34 mouse cellular contexts compared by ENCODE assay signal in the genomic region with DNA sequence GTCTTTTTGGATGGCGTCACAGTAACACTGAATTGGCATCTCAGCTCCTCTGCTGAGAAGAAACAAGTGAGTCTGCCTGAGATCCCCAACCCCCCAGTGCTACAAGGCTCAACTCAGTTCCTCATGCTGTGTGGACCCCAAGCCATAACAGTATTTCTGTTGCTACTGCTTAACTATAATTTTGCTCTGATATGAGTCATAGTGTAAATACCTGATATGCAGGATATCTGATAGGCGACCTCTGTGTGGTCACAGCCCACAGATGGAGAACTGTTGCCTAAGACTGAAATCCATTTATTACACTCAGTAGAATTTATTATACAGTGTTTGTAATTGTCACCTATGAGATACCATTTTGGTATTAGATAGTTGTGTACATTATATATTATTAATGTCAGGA. TPM values are rescaled to one million over a fixed set of nuclear protein-coding genes. Genes with fewer than 3 reads are reported as not detected.
"Had no signal": no experiment of that assay in that cellular context is flagged by ENCODE, and none has a peak within 500 bp of the region (broad histone marks: within the 10 kb centered on the region; RNA-seq: fewer than 3 reads in every experiment).

No protein-coding gene starts in this region.

- H3K4me2 ChIP-seq: limb, embryonic 12.5 days; limb, embryonic 13.5 days; limb, embryonic 15.5 days; liver, embryonic 11.5 days; liver, embryonic 12.5 days; liver, embryonic 13.5 days; liver, embryonic 15.5 days; lung, embryonic 14.5 days; lung, embryonic 15.5 days; midbrain, embryonic 11.5 days; midbrain, embryonic 12.5 days; midbrain, embryonic 13.5 days; midbrain, embryonic 15.5 days; neural tube, embryonic 12.5 days; neural tube, embryonic 13.5 days had no signal

- H3K9ac ChIP-seq: limb, embryonic 12.5 days; limb, embryonic 13.5 days; limb, embryonic 15.5 days; liver, embryonic 12.5 days; liver, embryonic 13.5 days; liver, embryonic 14.5 days; liver, embryonic 15.5 days; liver, postnatal 0 days; lung, embryonic 14.5 days; lung, embryonic 15.5 days; midbrain, embryonic 12.5 days; midbrain, embryonic 13.5 days; midbrain, embryonic 15.5 days; neural tube, embryonic 12.5 days; neural tube, embryonic 13.5 days had no signal

- H3K4me1 ChIP-seq: limb, embryonic 10.5 days; limb, embryonic 12.5 days; limb, embryonic 13.5 days; limb, embryonic 15.5 days; liver, embryonic 12.5 days; liver, embryonic 13.5 days; liver, embryonic 15.5 days; lung, embryonic 15.5 days; megakaryocyte, embryonic 14.5 days; midbrain, embryonic 10.5 days; midbrain, embryonic 12.5 days; midbrain, embryonic 13.5 days; midbrain, embryonic 15.5 days; neural tube, embryonic 12.5 days; neural tube, embryonic 13.5 days had no signal

- DNase-seq: left cerebral cortex, postnatal 4 days; liver; liver, embryonic 13.5 days; liver, postnatal 0 days; lung, adult 18-20 months; lung, adult 2 months; lung, embryonic 14.5 days; lung, postnatal 10 days; lung, postnatal 14 days; lung, postnatal 36 days; lung, postnatal 4 days; midbrain, embryonic 14.5 days had no signal

- H3K9me3 ChIP-seq: limb, embryonic 10.5 days; limb, embryonic 12.5 days; limb, embryonic 13.5 days; limb, embryonic 15.5 days; liver, embryonic 12.5 days; liver, embryonic 13.5 days; liver, embryonic 15.5 days; lung, embryonic 15.5 days; megakaryocyte, embryonic 14.5 days; midbrain, embryonic 10.5 days; midbrain, embryonic 12.5 days; midbrain, embryonic 13.5 days; midbrain, embryonic 15.5 days; neural tube, embryonic 12.5 days; neural tube, embryonic 13.5 days had no signal

- H3K27me3 ChIP-seq: limb, embryonic 12.5 days; limb, embryonic 13.5 days; limb, embryonic 15.5 days; liver, embryonic 12.5 days; liver, embryonic 13.5 days; liver, embryonic 15.5 days; lung, embryonic 15.5 days; megakaryocyte, embryonic 14.5 days; midbrain, embryonic 12.5 days; midbrain, embryonic 13.5 days; midbrain, embryonic 15.5 days; neural tube, embryonic 12.5 days; neural tube, embryonic 13.5 days had no signal

- H3K27ac ChIP-seq: limb, embryonic 10.5 days; limb, embryonic 12.5 days; limb, embryonic 13.5 days; limb, embryonic 15.5 days; liver, embryonic 12.5 days; liver, embryonic 13.5 days; liver, embryonic 14.5 days; liver, embryonic 15.5 days; lung, embryonic 15.5 days; macrophage; midbrain, embryonic 10.5 days; midbrain, embryonic 12.5 days; midbrain, embryonic 13.5 days; midbrain, embryonic 15.5 days; neural tube, embryonic 12.5 days; neural tube, embryonic 13.5 days had no signal

- H3K4me3 ChIP-seq: limb, embryonic 10.5 days; limb, embryonic 12.5 days; limb, embryonic 13.5 days; limb, embryonic 15.5 days; liver, embryonic 12.5 days; liver, embryonic 13.5 days; liver, embryonic 15.5 days; lung, embryonic 15.5 days; megakaryocyte, embryonic 14.5 days; midbrain, embryonic 10.5 days; midbrain, embryonic 12.5 days; midbrain, embryonic 13.5 days; midbrain, embryonic 15.5 days; myocyte; neural tube, embryonic 12.5 days; neural tube, embryonic 13.5 days had no signal

- ATAC-seq: liver, embryonic 12.5 days; liver, postnatal 0 days; lung, postnatal 0 days; midbrain, embryonic 13.5 days; midbrain, embryonic 15.5 days; midbrain, embryonic 16.5 days had no signal

RNA-seq across cellular contexts. Expression of gene 3110070M22Rik, which starts 10.4 kb away (rescaled TPM):
- total RNA-seq: monocyte, adult 5-6 weeks had no signal
